Mouse (Mus musculus): ENCODE results near the gene Spa17.

- TF ChIP-seq GATA1 (IDR thresholded peaks at IDR 0.05; ENCODE audit: borderline replicate concordance, low read length) = no peak
- no peak for TF ChIP-seq FLI1 (IDR thresholded peaks at IDR 0.05; ENCODE audit: low read length)
Measured at GRCm38 (mm10) chr9:37560617-37561016, 52.9 kb downstream of the Spa17 start.

All from megakaryocyte, embryonic 14.5 days (primary cell).